Mouse (Mus musculus): ENCODE measurements at regions not wholly inside any gene's neighbourhood (a gene's known extent, or its start where the extent isn't known, plus 50 kb on each side); places are given as distances from the start of the nearest gene placed in this dataset.

DNA sequence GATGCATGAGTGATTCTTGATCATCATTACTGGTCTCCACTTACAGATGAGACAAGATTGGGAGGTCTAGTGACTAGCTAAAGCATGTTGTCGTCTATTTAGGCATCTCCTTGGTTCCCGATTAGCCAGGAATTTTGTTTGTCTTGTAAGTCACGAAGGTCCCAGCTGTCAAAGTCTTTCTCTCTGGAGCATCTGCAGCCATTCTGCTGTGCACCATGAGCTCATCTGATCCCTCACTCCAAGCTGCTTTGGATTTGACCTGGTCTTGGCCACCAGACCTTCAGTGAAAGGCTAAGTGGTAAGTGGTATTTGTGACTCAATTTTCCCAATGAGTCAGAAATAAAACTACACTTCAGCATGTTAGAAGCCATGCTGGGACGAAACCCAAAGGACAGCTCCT lies 53.3 kb upstream of the Creb5 start:
- TF ChIP-seq CTCF (IDR thresholded peaks at IDR 0.05; ENCODE audit: extremely low read depth, insufficient read length, insufficient replicate concordance, low read depth, low read length), result no peak
- no peak for TF ChIP-seq POLR2A (IDR thresholded peaks at IDR 0.05; ENCODE audit: low read depth, low read length)

Measured in small intestine, adult 2 months (tissue).